Mouse (Mus musculus) lung, embryonic 15.5 days (tissue): ENCODE measurements around the gene Tspan5. TPM values are rescaled to one million over a fixed set of nuclear protein-coding genes. Genes with fewer than 3 reads are reported as not detected.

Experiments used
- ATAC-seq: fragments of 200-750 bp; cut with Nextera tagmentation; 2 replicates; pipeline ENCODE4 v1.8.0; 2017; ENCODE audit warnings: moderate number of reproducible peaks, borderline replicate concordance; ENCODE audit not compliant: low FRiP score, low TSS enrichment; ENCODE audit errors: extremely low read depth
- H3K27ac ChIP-seq: fragments of 300-500 bp; sonication (generic); 2 replicates; pipeline ENCODE4 v1.5.1; 2015; ENCODE audit warnings: moderate library complexity, mild to moderate bottlenecking, inconsistent platforms
- H3K27me3 ChIP-seq: fragments of 300-500 bp; sonication (generic); 2 replicates; pipeline ENCODE4 v1.6.1; 2015; ENCODE audit warnings: inconsistent platforms
- H3K36me3 ChIP-seq: fragments of 300-500 bp; sonication (generic); 2 replicates; pipeline ENCODE4 v1.6.1; 2015; ENCODE audit warnings: inconsistent platforms
- H3K4me1 ChIP-seq: fragments of 300-500 bp; sonication (generic); 2 replicates; pipeline ENCODE4 v1.6.1; 2015; ENCODE audit warnings: inconsistent platforms
- H3K4me2 ChIP-seq: fragments of 300-500 bp; sonication (generic); 2 replicates; pipeline ENCODE4 v1.6.1; 2015; ENCODE audit warnings: inconsistent platforms, mild to moderate bottlenecking, moderate library complexity
- H3K4me3 ChIP-seq: fragments of 300-500 bp; sonication (generic); 2 replicates; pipeline ENCODE4 v1.5.1; 2015; ENCODE audit warnings: mild to moderate bottlenecking, inconsistent platforms
- H3K9ac ChIP-seq: fragments of 300-500 bp; sonication (generic); 2 replicates; pipeline ENCODE4 v1.6.1; 2015; ENCODE audit warnings: inconsistent platforms
- H3K9me3 ChIP-seq: fragments of 300-500 bp; sonication (generic); 2 replicates; pipeline ENCODE4 v1.6.1; 2016; ENCODE audit warnings: inconsistent platforms
- WGBS: fragments of 180-500 bp; shearing (Covaris S2); methylation state at CpG from one replicate; pipeline ENCODE4 v1.1.7; 2015; 5-methylcytosine and 5-hydroxymethylcytosine counted together
- polyA plus RNA-seq: library from polyadenylated mRNA; unstranded; fragments of >200 nt; fragmentation: Nextera tagmentation; extraction: Ambion mirVana; gene quantifications from 2 replicates; pipeline ENCODE4 v1.2.1, GENCODE M21; 2015

The Tspan5 gene
- polyA plus RNA-seq, 1 experiment from 2014 or later, result 30.3 TPM

GRCm38 (mm10) chr3:138858649-138859048, 116.7 kb downstream of the Tspan5 start:
- Histone ChIP-seq H3K4me2 (no peak overlapping the region), H3K9ac (no peak overlapping the region), H3K36me3 (no peaks in the 10 kb centered on the region), H3K27ac (peak overlapping the region; percentile 83), H3K4me1 (peaks cover 58% of the 10 kb centered on the region), H3K9me3 (no peaks in the 10 kb centered on the region), H3K4me3 (no peak overlapping the region), H3K27me3 (no peaks in the 10 kb centered on the region)
- WGBS, result 68% methylated on average over 6 of the region's 6 CpGs
- ATAC-seq, result no peak

DNA sequence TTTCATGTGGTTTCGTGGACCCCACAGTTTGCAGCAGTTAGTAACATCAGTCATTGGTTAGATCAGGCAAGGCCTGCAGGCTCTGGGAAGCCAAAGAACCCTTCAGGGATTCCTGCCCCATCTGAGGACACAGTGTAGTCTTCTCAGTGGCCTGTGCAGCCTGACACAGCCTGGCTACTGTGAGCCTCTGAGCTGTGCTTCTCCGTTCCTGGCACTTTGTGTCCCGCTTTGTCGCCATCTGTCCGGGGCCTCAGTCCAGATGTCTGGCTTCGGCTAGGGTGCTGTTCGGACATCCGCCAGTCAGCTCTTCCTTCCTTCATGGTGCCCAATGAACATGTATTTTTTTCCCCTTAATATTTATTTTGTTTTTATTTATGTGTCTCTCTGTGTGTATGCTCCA, 117.2 kb downstream of the Tspan5 start:
- H3K4me3 ChIP-seq, result no peak overlapping the region
- no peak for ATAC-seq
- 73% methylated on average over 8 of the region's 8 CpGs for WGBS
- no peak overlapping the region for H3K9ac ChIP-seq
- H3K27ac ChIP-seq, result peak overlapping the region; percentile 44; the same call in 1 of the 2 replicates
- no peaks in the 10 kb centered on the region for H3K36me3 ChIP-seq
- H3K4me1 ChIP-seq, result peaks cover 54% of the 10 kb centered on the region
- no peak overlapping the region for H3K4me2 ChIP-seq
- H3K27me3 ChIP-seq, result no peaks in the 10 kb centered on the region
- H3K9me3 ChIP-seq, result no peaks in the 10 kb centered on the region

DNA sequence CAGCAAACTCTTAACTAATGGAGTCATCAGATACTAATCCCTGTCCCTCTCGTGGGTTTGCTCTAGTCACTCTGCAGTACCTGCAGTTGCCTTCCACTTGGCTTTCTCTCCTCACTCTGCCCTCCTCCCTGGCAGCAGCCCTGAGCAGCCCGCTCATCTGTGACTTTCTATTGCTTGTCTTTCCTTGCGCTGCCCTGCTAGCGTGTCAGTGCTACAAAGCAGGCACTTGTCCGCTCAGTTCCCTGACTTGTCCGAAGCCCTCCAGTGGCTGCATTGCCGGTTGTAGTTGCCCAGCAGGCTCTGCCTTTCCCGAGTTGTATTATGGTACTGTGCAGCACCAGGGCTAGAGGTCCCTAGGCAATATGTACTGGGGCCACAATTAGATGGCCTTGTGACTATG, 117.7 kb downstream of the Tspan5 start:
- no peaks in the 10 kb centered on the region for H3K9me3 ChIP-seq
- H3K9ac ChIP-seq, result no peak overlapping the region
- no peak for ATAC-seq
- no peak overlapping the region for H3K27ac ChIP-seq
- H3K4me3 ChIP-seq, result no peak overlapping the region
- H3K27me3 ChIP-seq, result no peaks in the 10 kb centered on the region
- H3K4me1 ChIP-seq, result peaks cover 51% of the 10 kb centered on the region
- no peak overlapping the region for H3K4me2 ChIP-seq
- WGBS, result 47% methylated on average over 8 of the region's 8 CpGs
- H3K36me3 ChIP-seq, result no peaks in the 10 kb centered on the region

GRCm38 (mm10) chr3:138860257-138860760, 118.3 kb downstream of the Tspan5 start:
- H3K27me3 ChIP-seq, result no peaks in the 10 kb centered on the region
- 0 out of 2 replicates have a peak overlapping the region, but pooled peaks have one; percentile 2 for H3K4me2 ChIP-seq
- ATAC-seq, result no peak
- H3K4me3 ChIP-seq, result no peak overlapping the region
- H3K9ac ChIP-seq, result no peak overlapping the region
- H3K9me3 ChIP-seq, result no peaks in the 10 kb centered on the region
- 51% methylated on average over 11 of the region's 11 CpGs for WGBS
- no peaks in the 10 kb centered on the region for H3K36me3 ChIP-seq
- H3K4me1 ChIP-seq, result peaks cover 56% of the 10 kb centered on the region
- no peak overlapping the region for H3K27ac ChIP-seq

GRCm38 (mm10) chr3:138861032-138861431, 119.0 kb downstream of the Tspan5 start:
- peaks cover 59% of the 10 kb centered on the region for H3K4me1 ChIP-seq

GRCm38 (mm10) chr3:138861589-138861988, 119.6 kb downstream of the Tspan5 start:
- no peak overlapping the region for H3K27ac ChIP-seq
- no peaks in the 10 kb centered on the region for H3K36me3 ChIP-seq
- H3K4me3 ChIP-seq, result no peak overlapping the region
- H3K9me3 ChIP-seq, result no peaks in the 10 kb centered on the region
- no peaks in the 10 kb centered on the region for H3K27me3 ChIP-seq
- 57% methylated on average over 3 of the region's 3 CpGs for WGBS
- H3K4me2 ChIP-seq, result no peak overlapping the region
- no peak overlapping the region for H3K9ac ChIP-seq
- ATAC-seq, result no peak
- peaks cover 58% of the 10 kb centered on the region for H3K4me1 ChIP-seq

More at GRCm38 (mm10) chr3:138861032-138861431, 119.0 kb downstream of the Tspan5 start:
- no peaks in the 10 kb centered on the region for H3K9me3 ChIP-seq
- no peak overlapping the region for H3K27ac ChIP-seq
- no peaks in the 10 kb centered on the region for H3K36me3 ChIP-seq
- H3K27me3 ChIP-seq, result no peaks in the 10 kb centered on the region
- no peak overlapping the region for H3K4me2 ChIP-seq
- no peak overlapping the region for H3K4me3 ChIP-seq
- no peak for ATAC-seq
- WGBS, result 34% methylated on average over 9 of the region's 9 CpGs
- no peak overlapping the region for H3K9ac ChIP-seq

DNA sequence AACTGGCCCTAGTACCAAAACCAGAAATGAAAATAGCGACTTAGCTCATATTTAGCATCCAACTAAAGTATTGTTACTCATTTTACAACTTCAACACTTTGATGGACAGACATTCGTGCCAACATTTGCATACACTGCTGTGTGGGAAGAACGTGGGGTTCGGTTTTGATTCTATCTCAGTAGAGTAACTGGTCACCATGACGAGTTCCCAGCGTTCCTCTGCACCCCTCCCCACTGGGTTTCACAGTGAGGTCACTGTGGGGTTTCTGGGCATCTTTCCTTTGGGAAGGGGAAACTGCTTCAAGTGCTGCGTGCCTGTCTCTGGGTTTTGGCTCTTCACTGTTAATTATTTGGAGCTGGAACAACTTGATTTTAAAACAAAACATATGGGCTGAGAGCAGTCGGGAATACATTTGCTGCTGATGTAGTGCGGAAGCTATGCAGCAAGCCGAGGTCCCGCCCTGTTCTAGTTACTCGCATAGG, 122.2 kb downstream of the Tspan5 start:
- Histone ChIP-seq H3K36me3 (no peaks in the 10 kb centered on the region), H3K4me3 (no peak overlapping the region), H3K4me1 (peaks cover 51% of the 10 kb centered on the region), H3K9me3 (no peaks in the 10 kb centered on the region), H3K27me3 (no peaks in the 10 kb centered on the region), H3K9ac (no peak overlapping the region), H3K27ac (peak overlapping the region; percentile 54; the same call in 1 of the 2 replicates), H3K4me2 (no peak overlapping the region)
- ATAC-seq, result peak; percentile 44; the same call in 1 of the 2 replicates
- 60% methylated on average over 12 of the region's 12 CpGs for WGBS

GRCm38 (mm10) chr3:138865271-138865670, 123.3 kb downstream of the Tspan5 start:
- H3K27me3 ChIP-seq, result no peaks in the 10 kb centered on the region
- 80% methylated on average over 5 of the region's 5 CpGs for WGBS
- H3K9me3 ChIP-seq, result no peaks in the 10 kb centered on the region
- no peak for ATAC-seq
- no peaks in the 10 kb centered on the region for H3K36me3 ChIP-seq
- H3K4me1 ChIP-seq, result peaks cover 40% of the 10 kb centered on the region
- peak overlapping the region; percentile 54 for H3K27ac ChIP-seq
- H3K9ac ChIP-seq, result no peak overlapping the region
- no peak overlapping the region for H3K4me2 ChIP-seq
- H3K4me3 ChIP-seq, result no peak overlapping the region

DNA sequence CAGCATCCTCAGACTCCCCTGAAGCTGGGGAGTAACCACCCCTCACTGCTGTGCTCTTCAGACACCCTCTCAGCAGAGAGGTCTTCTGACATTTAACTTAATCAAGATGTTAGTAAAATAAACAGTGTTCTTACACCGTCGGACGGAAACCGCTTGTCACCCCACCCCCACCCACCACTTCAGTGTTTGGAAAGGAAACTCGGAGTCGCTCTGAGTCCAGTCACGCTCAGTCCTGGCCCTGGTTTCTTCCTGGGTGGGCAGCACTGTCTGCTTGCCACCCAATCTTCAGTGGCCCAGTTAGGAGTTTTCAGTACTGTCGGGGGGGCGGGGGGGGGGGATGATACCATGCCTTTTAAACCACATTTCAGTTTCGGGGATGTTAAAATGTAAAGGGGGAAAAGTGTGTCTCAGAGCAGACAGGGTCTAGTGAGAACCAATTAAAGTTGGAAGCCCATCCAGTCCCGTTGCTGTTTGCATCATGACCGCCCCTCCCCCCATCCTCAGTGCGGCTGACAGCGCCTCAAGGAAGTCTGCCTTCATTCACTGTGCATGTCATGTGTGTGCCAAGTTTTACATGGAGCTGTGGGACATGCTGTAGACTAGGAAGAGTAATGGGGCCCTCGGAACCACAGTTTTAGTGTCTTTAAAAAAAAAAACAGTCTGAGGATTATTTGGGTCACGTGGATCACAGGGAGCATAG, 125.3 kb downstream of the Tspan5 start:
- no peak overlapping the region for H3K4me2 ChIP-seq
- peak overlapping the region; percentile 41 for H3K27ac ChIP-seq
- no peaks in the 10 kb centered on the region for H3K9me3 ChIP-seq
- ATAC-seq, result peak; percentile 72; the same call in 1 of the 2 replicates
- H3K36me3 ChIP-seq, result no peaks in the 10 kb centered on the region
- H3K4me3 ChIP-seq, result no peak overlapping the region
- no peak overlapping the region for H3K9ac ChIP-seq
- H3K4me1 ChIP-seq, result peaks cover 26% of the 10 kb centered on the region
- no peaks in the 10 kb centered on the region for H3K27me3 ChIP-seq
- 32% methylated on average over 16 of the region's 16 CpGs for WGBS

DNA sequence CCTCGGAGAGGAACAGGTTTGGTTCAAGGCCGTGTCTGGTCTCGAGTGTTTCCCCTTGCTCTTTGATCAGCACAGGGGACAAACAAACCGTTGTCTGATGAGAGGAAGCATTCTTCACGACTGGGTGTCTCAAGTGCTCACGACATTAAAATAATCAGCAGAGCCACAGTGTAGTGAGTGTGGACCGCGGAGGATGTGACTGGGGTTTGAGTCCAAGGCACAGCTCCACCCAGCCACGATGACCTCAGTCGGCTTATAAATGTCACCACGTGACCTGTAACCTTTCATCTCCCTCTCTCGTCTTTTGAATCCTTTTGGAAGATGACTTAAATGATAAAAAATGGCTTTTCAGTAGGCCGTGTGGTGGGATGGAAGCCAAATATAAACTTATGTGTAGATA, 126.4 kb downstream of the Tspan5 start:
- Histone ChIP-seq H3K4me3 (no peak overlapping the region), H3K9me3 (no peaks in the 10 kb centered on the region), H3K4me1 (peaks cover 26% of the 10 kb centered on the region), H3K9ac (no peak overlapping the region), H3K27ac (0 out of 2 replicates have a peak overlapping the region, but pooled peaks have one; percentile 8), H3K36me3 (no peaks in the 10 kb centered on the region), H3K4me2 (no peak overlapping the region), H3K27me3 (no peaks in the 10 kb centered on the region)
- ATAC-seq, result no peak
- WGBS, result 28% methylated on average over 13 of the region's 13 CpGs

GRCm38 (mm10) chr3:138875282-138875681, 133.3 kb downstream of the Tspan5 start:
- Histone ChIP-seq H3K4me3 (no peak overlapping the region), H3K27me3 (no peaks in the 10 kb centered on the region), H3K4me1 (peaks cover 23% of the 10 kb centered on the region), H3K36me3 (no peaks in the 10 kb centered on the region), H3K9me3 (no peaks in the 10 kb centered on the region), H3K27ac (no peak overlapping the region; the same call in 1 of the 2 replicates), H3K9ac (no peak overlapping the region), H3K4me2 (no peak overlapping the region)
- 0 out of 2 replicates have a peak, but pooled peaks have one; percentile 7 for ATAC-seq
- 68% methylated on average over 7 of the region's 7 CpGs for WGBS

GRCm38 (mm10) chr3:138875936-138876335, 133.9 kb downstream of the Tspan5 start:
- no peak overlapping the region for H3K9ac ChIP-seq
- no peaks in the 10 kb centered on the region for H3K27me3 ChIP-seq
- H3K36me3 ChIP-seq, result no peaks in the 10 kb centered on the region
- no peak for ATAC-seq
- 83% methylated on average over 6 of the region's 6 CpGs for WGBS
- no peaks in the 10 kb centered on the region for H3K9me3 ChIP-seq
- H3K4me2 ChIP-seq, result no peak overlapping the region
- H3K4me1 ChIP-seq, result peaks cover 23% of the 10 kb centered on the region
- no peak overlapping the region for H3K4me3 ChIP-seq
- H3K27ac ChIP-seq, result peak overlapping the region; percentile 91
